Mouse (Mus musculus) liver, embryonic 14.5 days (tissue): ENCODE measurements around the gene Plcz1.

Source experiments
- CTCF ChIP-seq: IDR thresholded peaks from 2 replicates; pipeline ENCODE4 v1.5.1; 2016; ENCODE audit warnings: antibody characterized with exemption, low read depth, control low read depth
- EP300 ChIP-seq: IDR thresholded peaks from 2 replicates; pipeline ENCODE4 v1.6.1; 2016; ENCODE audit warnings: antibody characterized with exemption, low read depth

- TF ChIP-seq CTCF = no peak
- no peak for TF ChIP-seq EP300
These were observed 10.2 kb upstream of the Plcz1 start for GRCm38 (mm10) chr6:140051476-140051875.
